Mouse (Mus musculus) kidney, adult 8-10 months (tissue): ENCODE results near the gene Arg1.

Experiments used
- DNase-seq, 2 experiments: peaks; one replicate each; pipeline ENCODE4 v3.0.0; 2022

Gene Arg1

GRCm38 (mm10) chr10:24911199-24911598, 16.1 kb downstream of the Arg1 start:
- DNase-seq = no peak

DNA sequence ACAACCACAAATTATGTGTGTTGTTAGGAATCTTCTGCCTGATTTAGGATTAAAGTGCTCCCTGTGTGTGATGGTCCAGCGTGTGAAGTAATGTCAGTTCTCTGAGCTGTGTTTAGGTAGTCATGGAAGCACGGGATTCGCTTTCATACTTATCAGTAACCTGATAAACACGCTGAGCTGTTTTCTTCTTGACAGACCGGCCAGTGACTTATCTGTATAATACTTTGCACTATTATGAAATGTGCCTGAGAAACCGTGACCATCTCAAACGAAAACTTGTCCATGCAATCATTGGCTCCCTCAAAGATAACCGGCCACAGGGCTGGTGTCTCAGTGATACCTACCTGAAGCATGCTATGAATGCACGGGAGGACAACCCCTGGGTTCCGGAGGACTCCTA, 21.7 kb downstream of the Arg1 start:
- DNase-seq = no peak

DNA sequence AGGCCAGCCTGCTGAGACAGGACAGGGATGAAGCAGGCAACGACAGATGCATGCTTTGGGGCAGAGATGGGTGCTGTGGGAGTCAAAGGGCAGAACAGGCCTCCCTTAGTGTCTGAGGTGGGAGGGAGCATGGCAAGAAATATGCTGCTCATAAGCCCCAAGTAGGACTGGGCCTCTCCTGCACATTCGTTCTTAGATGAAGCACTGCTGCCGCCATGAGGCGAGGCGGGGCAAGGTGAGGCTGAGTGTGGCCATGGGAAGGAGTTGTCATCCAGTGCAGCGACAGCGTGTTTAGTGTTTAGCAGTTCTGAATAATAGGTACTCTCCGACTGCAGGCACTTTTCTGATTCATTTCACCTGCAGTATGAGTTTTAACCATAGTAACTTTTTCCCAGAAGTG, 31.4 kb downstream of the Arg1 start:
- DNase-seq = peak; percentile 9 to 44

DNA sequence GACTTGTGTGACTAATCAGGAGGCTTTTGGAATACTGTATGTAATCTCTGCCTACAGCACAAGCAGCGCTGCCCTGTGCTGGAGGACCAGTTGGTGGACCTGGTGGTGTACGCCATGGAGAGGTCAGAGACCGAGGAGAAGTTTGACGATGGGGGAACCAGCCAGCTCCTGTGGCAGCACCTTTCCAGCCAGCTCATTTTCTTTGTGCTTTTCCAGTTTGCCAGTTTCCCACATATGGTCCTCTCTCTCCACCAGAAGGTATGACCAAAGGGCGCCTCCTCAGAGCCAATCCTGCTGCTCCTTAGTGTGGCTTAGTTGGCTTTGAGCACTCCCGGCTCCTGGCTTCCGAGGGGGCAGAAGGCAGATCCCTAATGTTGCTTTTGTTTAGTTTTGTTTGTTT, 38.9 kb downstream of the Arg1 start:
- no peak for DNase-seq

- DNase-seq = peak in 1 of 2 experiments; percentile 8
These were observed 41.3 kb downstream of the Arg1 start for GRCm38 (mm10) chr10:24886008-24886407.

GRCm38 (mm10) chr10:24873624-24874023, 53.7 kb downstream of the Arg1 start:
- DNase-seq = no peak

- peak; percentile 98 to 99 for DNase-seq
These were observed 57.5 kb downstream of the Arg1 start, which contains the start of gene Med23 for GRCm38 (mm10) chr10:24869760-24870290. Gene Med23, plus strand, starts transcription at chr10:24869986.
